ENCODE assay signal across 8 mouse cellular contexts in the genomic region with DNA sequence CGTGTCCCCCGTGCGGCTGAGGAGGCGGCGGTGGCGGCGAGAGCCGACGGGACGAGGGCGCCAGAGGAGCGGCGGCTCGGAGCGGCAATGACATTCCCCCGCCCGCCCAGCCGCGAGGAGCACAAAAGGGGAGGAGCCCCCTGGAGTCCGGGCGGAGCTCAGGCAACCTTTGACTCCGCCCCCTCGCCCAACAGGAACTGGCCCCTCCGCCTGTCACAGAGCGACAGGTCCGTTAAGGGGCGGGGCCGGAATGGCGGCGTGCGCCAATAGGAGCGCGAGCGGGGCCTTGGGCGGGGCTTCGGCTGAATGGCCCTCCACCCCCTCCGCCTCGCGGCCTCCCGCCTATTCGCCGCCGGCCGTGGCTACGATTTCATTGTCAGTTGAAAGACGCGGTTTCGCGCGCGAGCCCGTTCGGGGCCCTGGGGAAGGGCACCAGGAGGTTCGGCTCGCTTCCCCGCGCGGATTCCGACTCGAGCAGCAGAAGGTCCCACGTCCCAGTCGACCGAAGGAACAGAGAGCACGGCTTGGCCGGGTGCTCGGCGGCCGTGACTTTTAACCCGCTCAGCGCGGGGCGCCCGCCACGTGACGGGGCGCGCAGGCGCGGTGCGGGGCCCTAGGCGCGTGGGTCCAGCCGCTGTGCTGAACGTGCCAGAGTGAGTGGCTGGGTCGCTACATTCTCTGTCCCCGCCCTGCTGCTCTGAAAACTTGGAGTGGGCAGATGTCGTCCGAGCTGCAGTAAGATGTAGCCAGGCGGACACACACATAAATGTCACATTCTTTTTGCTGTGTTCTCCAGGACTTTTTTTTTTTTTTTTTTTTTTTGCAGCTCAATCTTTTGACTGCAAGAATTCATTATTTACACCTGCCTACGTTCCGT. TPM values are rescaled to one million over a fixed set of nuclear protein-coding genes. Genes with fewer than 3 reads are reported as not detected.
DNase-seq lines count a peak whose midpoint lies in the region; ATAC-seq and TF ChIP-seq lines count a peak whose summit lies in the region.

A gene (minus strand): TSS at position 76 of the 877 bp plus-strand sequence.

- H3K4me2 ChIP-seq in hindbrain, embryonic 13.5 days: peak within 1 kb of the TSS; percentile 72

- H3K4me1 ChIP-seq in hindbrain, embryonic 13.5 days (replicated peaks): peaks cover 28% of the 10 kb centered on the region

- peak within 1 kb of the TSS; percentile 99 for H3K27ac ChIP-seq in hindbrain, embryonic 13.5 days

- no peaks in the 10 kb centered on the region for H3K9me3 ChIP-seq in hindbrain, embryonic 13.5 days

- DNase-seq in Patski (ENCODE audit: low read depth, low spot score): peak; percentile 94
- DNase-seq in cerebellum, postnatal 14 days: peak; percentile 100
- DNase-seq in frontal cortex, postnatal 14 days (ENCODE audit: low spot score in 2 of 2): peak; percentile 99 to 100
- peak; percentile 94 to 98 for DNase-seq in layer of hippocampus, postnatal 25 days (ENCODE audit: extremely low spot score in 1 of 2, low spot score in 1 of 2)
- DNase-seq in lung, postnatal 25 days (ENCODE audit: low spot score): peak; percentile 99
- peak; percentile 100 for DNase-seq in retina, embryonic 14.5 days (ENCODE audit: low spot score)
- DNase-seq in thymus, postnatal 4 days: peak; percentile 100

- peak; percentile 89 for ATAC-seq in Patski
- peak; percentile 95 for ATAC-seq in hindbrain, embryonic 13.5 days (ENCODE audit: low FRiP score)

- CTCF ChIA-PET in Patski (lab: Charles Lee): interaction anchor here (0.6 kb wide), 1 partner anchor 16 kb away, joined by 3 read pairs; no protein-coding TSS in a partner anchor

- in situ Hi-C loops in Patski (cut with MboI; ENCODE audit: low pct_unique_long_range_greater_than_20kb): loop anchor here (10.0 kb wide), 2 partner anchors 194 to 394 kb away; no protein-coding TSS in a partner anchor

- POLR2A ChIA-PET in Patski (lab: Charles Lee): interaction anchor here (0.7 to 1.2 kb wide), 2 partner anchors 14 to 333 kb away, joined by 3 to 12 read pairs; no protein-coding TSS in a partner anchor

- H3K4me3 ChIP-seq in hindbrain, embryonic 13.5 days: peak within 1 kb of the TSS; percentile 99

- peak within 1 kb of the TSS; percentile 98 for H3K9ac ChIP-seq in hindbrain, embryonic 13.5 days

- no peak for TF ChIP-seq CTCF in Patski (IDR thresholded peaks at IDR 0.05)

- WGBS in hindbrain, embryonic 13.5 days: under 1% methylated on average over 85 of the region's 91 CpGs

- no peaks in the 10 kb centered on the region for H3K36me3 ChIP-seq in hindbrain, embryonic 13.5 days

- no peaks in the 10 kb centered on the region for H3K27me3 ChIP-seq in Patski
- no peaks in the 10 kb centered on the region for H3K27me3 ChIP-seq in hindbrain, embryonic 13.5 days

RNA-seq across cellular contexts. Expression of the gene that starts here (rescaled TPM):
- polyA plus RNA-seq in Patski (2021): 134 TPM
- polyA plus RNA-seq in hindbrain, embryonic 13.5 days (2015; fragmentation: Nextera tagmentation; extraction: Ambion mirVana): 81.7 and 88.4 TPM in 2 replicates
- total RNA-seq in layer of hippocampus, postnatal 25 days (2021): 10 to 100 TPM; 81.8 to 83.6 TPM

Comparison
In these comparisons a context has a peak if more than half of its experiments do, and no peak if none do; other contexts are left out.
1. Peak in every context shown above with its lines: DNase-seq, ATAC-seq, H3K4me3 ChIP-seq and H3K27ac ChIP-seq.